Mouse (Mus musculus) hematopoietic stem cell, adult 5-6 weeks (primary cell): ENCODE measurements at regions not wholly inside any gene's neighbourhood (a gene's known extent, or its start where the extent isn't known, plus 50 kb on each side); places are given as distances from the start of the nearest gene placed in this dataset.
A peak's percentile ranks its signal among the peaks of the same experiment; 100 is the strongest.

Source experiments
- ATAC-seq, 2 experiments: fragments of 125-278 bp in 1 of 2; replicated peaks in 1 of 2; 2 replicates each; pipeline ENCODE4 v1.8.0; 2016 to 2017; ENCODE audit warnings: inconsistent platforms in 2 of 2, mild to moderate bottlenecking in 2 of 2, moderate number of reproducible peaks in 2 of 2, low read depth in 1 of 2, moderate TSS enrichment in 1 of 2; ENCODE audit not compliant: low FRiP score in 2 of 2, poor library complexity in 2 of 2, severe bottlenecking in 2 of 2, insufficient read depth in 1 of 2, low TSS enrichment in 1 of 2

- ATAC-seq = no peak
Measured at GRCm38 (mm10) chr14:9242118-9242517, 576.1 kb upstream of the 4930452B06Rik start.

- no peak for ATAC-seq
Measured at GRCm38 (mm10) chr14:9227670-9228069, 561.6 kb upstream of the 4930452B06Rik start.

- no peak for ATAC-seq
Measured at GRCm38 (mm10) chr14:9200246-9200645, 534.2 kb upstream of the 4930452B06Rik start.

GRCm38 (mm10) chr14:9192122-9192769, 526.2 kb upstream of the 4930452B06Rik start:
- ATAC-seq = no peak

GRCm38 (mm10) chr14:9191664-9192063, 525.6 kb upstream of the 4930452B06Rik start:
- ATAC-seq = no peak

GRCm38 (mm10) chr14:9161336-9161735, 495.3 kb upstream of the 4930452B06Rik start:
- no peak for ATAC-seq

- no peak for ATAC-seq
Measured at GRCm38 (mm10) chr14:9157941-9158340, 491.9 kb upstream of the 4930452B06Rik start.

- no peak for ATAC-seq
Measured at GRCm38 (mm10) chr14:9150841-9151240, 484.8 kb upstream of the 4930452B06Rik start.

- ATAC-seq = no peak
Measured at GRCm38 (mm10) chr14:9146595-9147219, 480.7 kb upstream of the 4930452B06Rik start.

- ATAC-seq = no peak
Measured at GRCm38 (mm10) chr14:9105708-9106107, 439.7 kb upstream of the 4930452B06Rik start.

GRCm38 (mm10) chr14:9089625-9090326, 423.7 kb upstream of the 4930452B06Rik start:
- ATAC-seq = peak in 1 of 2 experiments; percentile 42; a peak in 2 of 4 replicates

GRCm38 (mm10) chr14:9087103-9087502, 421.1 kb upstream of the 4930452B06Rik start:
- no peak for ATAC-seq

GRCm38 (mm10) chr14:9079632-9080031, 413.6 kb upstream of the 4930452B06Rik start:
- no peak for ATAC-seq

GRCm38 (mm10) chr14:9079014-9079413, 413.0 kb upstream of the 4930452B06Rik start:
- no peak for ATAC-seq

- no peak for ATAC-seq
Measured at GRCm38 (mm10) chr14:9071176-9071575, 405.1 kb upstream of the 4930452B06Rik start.

- no peak for ATAC-seq
Measured at GRCm38 (mm10) chr14:9060058-9060457, 394.0 kb upstream of the 4930452B06Rik start.

GRCm38 (mm10) chr14:9028811-9029210, 362.8 kb upstream of the 4930452B06Rik start:
- ATAC-seq = no peak

GRCm38 (mm10) chr14:9015826-9016225, 349.8 kb upstream of the 4930452B06Rik start:
- ATAC-seq = no peak
